Mouse (Mus musculus): ENCODE data around the gene Olfr1392.

DNA sequence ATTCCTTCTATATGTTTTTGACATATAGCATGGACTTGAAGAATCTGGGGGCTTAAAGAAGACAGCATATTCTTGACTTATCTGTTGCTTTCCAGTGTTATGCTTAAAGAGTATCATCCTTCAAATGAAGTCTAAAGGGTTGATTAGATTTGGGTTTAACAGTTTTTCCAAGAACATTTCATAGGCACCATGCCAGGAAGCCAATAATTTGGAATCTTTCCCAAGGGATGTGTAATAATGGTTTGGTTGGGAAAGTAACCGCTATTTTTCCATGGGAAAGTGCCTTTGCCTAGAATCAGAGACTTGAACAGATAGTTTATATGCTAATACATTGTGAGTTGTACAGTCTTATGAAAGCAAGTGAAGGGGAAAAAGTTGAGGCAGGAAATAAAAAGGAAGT, 48.2 kb upstream of the Olfr1392 start:
- TF ChIP-seq MAFK (IDR thresholded peaks at IDR 0.05; ENCODE audit: insufficient read depth, low read depth, low read length): no peak
- TF ChIP-seq CHD2 (IDR thresholded peaks at IDR 0.05; ENCODE audit: low read depth, low read length): no peak
